Mouse (Mus musculus) v-Abl transformed pro-B cells (cell line): ENCODE measurements around the gene Mob3c.

ENCODE experiments used
- in situ Hi-C, 2 experiments: fragments of 400-800 bp; cut with MboI; formaldehyde crosslinking; loops; one replicate each; pipeline ENCODE4 v1.15.1; 2025; ENCODE audit not compliant: unreplicated experiment in 2 of 2

Gene Mob3c

GRCm38 (mm10) chr4:115863352-115863751 lies 35.5 kb downstream of the Mob3c start:
- in situ Hi-C loops = loop anchor here in 1 of 2 experiments (5.0 kb wide), 1 partner anchor 121 kb away; no protein-coding TSS in a partner anchor

GRCm38 (mm10) chr4:115863880-115864279 lies 36.0 kb downstream of the Mob3c start:
- in situ Hi-C loops = loop anchor here in 1 of 2 experiments (5.0 kb wide), 1 partner anchor 122 kb away; no protein-coding TSS in a partner anchor

GRCm38 (mm10) chr4:115869512-115870210 lies 41.8 kb downstream of the Mob3c start:
- in situ Hi-C loops = no loop called here

GRCm38 (mm10) chr4:115873231-115873630 lies 45.3 kb downstream of the Mob3c start:
- in situ Hi-C loops = no loop called here

- in situ Hi-C loops = no loop called here
Observed at GRCm38 (mm10) chr4:115878216-115878678, 50.4 kb downstream of the Mob3c start.

- in situ Hi-C loops = no loop called here
Observed at GRCm38 (mm10) chr4:115878828-115879227, 50.9 kb downstream of the Mob3c start.

- in situ Hi-C loops = no loop called here
Observed at GRCm38 (mm10) chr4:115881183-115881582, 53.3 kb downstream of the Mob3c start.

- in situ Hi-C loops = no loop called here
Observed at GRCm38 (mm10) chr4:115882195-115882594, 54.3 kb downstream of the Mob3c start.

- in situ Hi-C loops = no loop called here
Observed at GRCm38 (mm10) chr4:115884022-115884421, 56.1 kb downstream of the Mob3c start, which contains the start of gene Kncn. Kncn (plus strand) TSS chr4:115884400.
